Mouse (Mus musculus) liver, embryonic 14.5 days (tissue): ENCODE measurements around the gene Lrmda. TPM values are rescaled to one million over a fixed set of nuclear protein-coding genes. Genes with fewer than 3 reads are reported as not detected.
A peak's percentile ranks its signal among the peaks of the same experiment; 100 is the strongest.

Experiments used
- ATAC-seq: fragments of 200-750 bp; cut with Nextera tagmentation; 2 replicates; pipeline ENCODE4 v1.8.0; 2017; ENCODE audit warnings: moderate number of reproducible peaks, mild to moderate bottlenecking, moderate library complexity; ENCODE audit not compliant: insufficient read depth
- DNase-seq, 3 experiments: peaks; one replicate each; pipeline ENCODE4 v3.0.0-alpha.2; 2012 to 2013; ENCODE audit warnings: low read depth in 3 of 3, low spot score in 3 of 3
- H3K27ac ChIP-seq: fragments of 300-500 bp; sonication (generic); 2 replicates; pipeline ENCODE4 v1.5.1; 2014; ENCODE audit warnings: moderate library complexity, mild to moderate bottlenecking, control low read depth, inconsistent platforms
- H3K27me3 ChIP-seq: fragments of 300-500 bp; sonication (generic); 2 replicates; pipeline ENCODE4 v1.6.1; 2014; ENCODE audit warnings: mild to moderate bottlenecking, low read length, moderate library complexity; ENCODE audit not compliant: control insufficient read depth, insufficient read depth
- H3K36me3 ChIP-seq: fragments of 300-500 bp; sonication (generic); replicated peaks from 2 replicates; pipeline ENCODE4 v1.6.1; 2014; ENCODE audit warnings: low read depth; ENCODE audit not compliant: control insufficient read depth, insufficient read depth
- H3K4me1 ChIP-seq, 2 experiments: fragments of 200-500 bp in 1 of 2; fragments of 300-500 bp in 1 of 2; sonication (generic) in 1 of 2; replicated peaks; 2 replicates each; pipeline ENCODE4 v1.6.1; 2012 to 2014; ENCODE audit warnings: antibody characterized with exemption in 1 of 2, inconsistent platforms in 1 of 2, low read length in 1 of 2; ENCODE audit not compliant: control insufficient read depth in 2 of 2, insufficient read depth in 2 of 2
- H3K4me2 ChIP-seq: fragments of 300-500 bp; sonication (generic); 2 replicates; pipeline ENCODE4 v1.6.1; 2014; ENCODE audit warnings: low read depth, mild to moderate bottlenecking, control low read depth, moderate library complexity
- H3K4me3 ChIP-seq, 2 experiments: fragments of 200-500 bp in 1 of 2; fragments of 300-500 bp in 1 of 2; sonication (generic) in 1 of 2; 2 replicates each; pipeline ENCODE4 v1.5.1; 2012 to 2014; ENCODE audit warnings: low read depth in 2 of 2, low read length in 2 of 2, mild to moderate bottlenecking in 2 of 2, control low read depth in 1 of 2, inconsistent platforms in 1 of 2, moderate library complexity in 1 of 2; ENCODE audit not compliant: insufficient read depth in 1 of 2
- H3K9ac ChIP-seq: fragments of 300-500 bp; sonication (generic); replicated peaks from 2 replicates; pipeline ENCODE4 v1.6.1; 2014; ENCODE audit warnings: mild to moderate bottlenecking, control low read depth, moderate library complexity
- H3K9me3 ChIP-seq: fragments of 300-500 bp; sonication (generic); 2 replicates; pipeline ENCODE4 v1.6.1; 2016; ENCODE audit warnings: low read length, mixed read lengths; ENCODE audit not compliant: control insufficient read depth
- CTCF ChIP-seq: IDR thresholded peaks from 2 replicates; pipeline ENCODE4 v1.5.1; 2016; ENCODE audit warnings: antibody characterized with exemption, low read depth, control low read depth
- EP300 ChIP-seq: IDR thresholded peaks from 2 replicates; pipeline ENCODE4 v1.6.1; 2016; ENCODE audit warnings: antibody characterized with exemption, low read depth
- WGBS: fragments of 180-500 bp; shearing (Covaris S2); extraction: QIAGEN DNeasy Blood & Tissue Kit; methylation state at CpG from one replicate; pipeline ENCODE4 v1.1.7; 2014; ENCODE audit not compliant: insufficient replicate concordance; 5-methylcytosine and 5-hydroxymethylcytosine counted together
- polyA plus RNA-seq, 2 experiments: library from polyadenylated mRNA; depleted of rRNA in 1 of 2; stranded (reverse) in 1 of 2; unstranded in 1 of 2; fragments of >200 nt; fragmentation: Nextera tagmentation in 1 of 2; extraction: Ambion mirVana in 1 of 2; gene quantifications; 2 replicates each; pipeline versions ENCODE4 v1.2.1 to v1.2.3; 2012 to 2014

Lrmda gene
- polyA plus RNA-seq, 2 experiments: 0.18 to 0.22 TPM

DNA sequence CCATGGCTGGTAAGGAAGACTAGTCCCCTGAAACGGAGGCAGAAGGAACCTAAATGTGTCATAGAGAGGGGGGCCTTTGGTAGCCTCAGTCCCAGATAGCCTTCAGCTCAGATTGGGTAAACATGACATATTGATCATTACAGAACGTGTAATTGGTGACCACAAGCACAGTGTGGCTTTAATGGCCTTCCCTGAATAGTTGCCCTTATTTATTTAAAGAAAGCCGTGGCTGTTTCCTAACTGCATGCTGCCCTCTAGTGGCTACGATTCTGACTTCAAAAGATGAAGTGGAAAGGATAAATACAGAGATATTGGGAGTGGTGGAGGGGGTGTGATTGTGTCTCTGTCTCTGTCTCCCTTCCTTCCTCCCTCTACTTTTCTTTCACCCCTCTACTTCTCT lies 1026.8 kb downstream of the Lrmda start:
- TF ChIP-seq EP300 (no peak), CTCF (peak; percentile 54; the same call in 1 of the 2 replicates)
- no peak overlapping the region for H3K27ac ChIP-seq
- DNase-seq: peak in 2 of 3 experiments; percentile 2 to 10
- H3K9ac ChIP-seq: no peak overlapping the region
- H3K4me1 ChIP-seq: no peaks in the 10 kb centered on the region
- no peaks in the 10 kb centered on the region for H3K36me3 ChIP-seq
- H3K4me2 ChIP-seq: no peak overlapping the region
- ATAC-seq: no peak
- no peak overlapping the region for H3K4me3 ChIP-seq
- 12% methylated on average over 4 of the region's 4 CpGs for WGBS
- H3K9me3 ChIP-seq: no peaks in the 10 kb centered on the region
- no peaks in the 10 kb centered on the region for H3K27me3 ChIP-seq

DNA sequence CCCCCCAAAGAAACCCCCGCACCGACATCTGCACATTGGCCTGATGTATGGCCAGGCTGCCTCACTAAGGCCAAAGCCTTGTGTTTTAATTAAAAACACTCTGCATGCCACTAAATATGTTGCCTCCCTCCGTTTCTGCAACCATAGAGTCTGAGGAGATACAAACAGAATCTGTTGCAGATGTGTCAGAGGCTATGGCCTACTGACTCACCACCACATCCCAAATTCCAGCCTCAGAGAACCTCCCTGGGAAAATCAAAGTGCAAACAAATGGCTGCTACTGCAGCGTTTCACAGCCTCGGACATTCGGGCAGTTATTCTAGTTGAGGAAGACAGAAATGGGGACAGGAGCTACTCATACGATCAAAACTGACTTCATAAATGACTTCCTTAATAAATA lies 1031.9 kb downstream of the Lrmda start:
- no peak overlapping the region for H3K4me3 ChIP-seq
- H3K27me3 ChIP-seq: no peaks in the 10 kb centered on the region
- WGBS: 62% methylated on average over 7 of the region's 7 CpGs
- H3K4me2 ChIP-seq: no peak overlapping the region
- ATAC-seq (no peak), DNase-seq (no peak)
- H3K9me3 ChIP-seq: no peaks in the 10 kb centered on the region
- H3K27ac ChIP-seq: no peak overlapping the region
- TF ChIP-seq CTCF (no peak), EP300 (no peak)
- no peak overlapping the region for H3K9ac ChIP-seq
- no peaks in the 10 kb centered on the region for H3K4me1 ChIP-seq
- no peaks in the 10 kb centered on the region for H3K36me3 ChIP-seq

- Histone ChIP-seq H3K36me3 (no peaks in the 10 kb centered on the region), H3K4me1 (no peaks in the 10 kb centered on the region)
These were observed 1033.5 kb downstream of the Lrmda start for GRCm38 (mm10) chr14:23052833-23053592.

DNA sequence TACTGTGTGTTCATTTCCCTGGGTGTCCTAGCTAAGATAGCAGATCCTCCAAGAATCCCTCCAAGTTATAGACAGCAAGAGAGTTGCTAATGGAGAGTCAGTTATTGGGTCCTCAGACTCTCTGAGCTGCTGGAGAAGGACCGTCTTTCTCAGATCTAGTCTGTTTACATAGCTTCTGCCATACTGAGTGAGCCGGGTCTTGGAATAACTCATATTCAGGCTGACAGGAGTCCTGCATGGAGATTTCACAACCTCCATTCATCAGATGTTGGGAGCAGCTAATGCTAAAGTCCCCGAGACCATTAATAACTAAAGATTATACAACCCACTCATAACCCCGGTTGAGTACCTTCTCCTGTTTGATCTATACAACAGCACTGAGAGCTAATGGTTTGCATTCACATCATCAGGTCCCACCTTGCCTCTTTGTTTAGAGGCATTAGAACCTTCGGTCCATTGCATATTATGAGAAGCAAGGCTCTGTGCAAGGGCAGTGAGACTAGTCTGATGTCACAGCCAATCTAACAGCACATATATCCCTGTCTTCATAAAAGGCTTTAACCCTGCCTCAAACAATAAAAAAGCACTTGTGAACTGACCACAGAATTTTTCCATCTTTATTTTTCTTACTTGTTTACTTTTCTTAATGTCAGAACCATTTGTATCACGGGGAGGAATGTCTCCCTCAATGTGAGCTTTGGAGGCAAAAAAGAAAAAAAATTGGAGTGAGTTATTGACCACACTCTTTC lies 1037.9 kb downstream of the Lrmda start:
- Histone ChIP-seq H3K4me2 (no peak overlapping the region), H3K4me1 (no peaks in the 10 kb centered on the region), H3K36me3 (no peaks in the 10 kb centered on the region), H3K27ac (no peak overlapping the region), H3K9me3 (no peaks in the 10 kb centered on the region), H3K27me3 (no peaks in the 10 kb centered on the region), H3K4me3 (no peak overlapping the region), H3K9ac (no peak overlapping the region)
- no peak for TF ChIP-seq CTCF
- TF ChIP-seq EP300: no peak
- WGBS: 61% methylated on average over 6 of the region's 6 CpGs
- no peak for DNase-seq
- ATAC-seq: no peak

More at GRCm38 (mm10) chr14:23052833-23053592, 1033.5 kb downstream of the Lrmda start:
- H3K9me3 ChIP-seq: no peaks in the 10 kb centered on the region
- no peak overlapping the region for H3K4me2 ChIP-seq
- H3K27ac ChIP-seq: no peak overlapping the region
- H3K27me3 ChIP-seq: no peaks in the 10 kb centered on the region
- TF ChIP-seq CTCF (no peak), EP300 (no peak)
- no peak overlapping the region for H3K9ac ChIP-seq
- WGBS: 59% methylated on average over 11 of the region's 11 CpGs
- no peak overlapping the region for H3K4me3 ChIP-seq
- ATAC-seq (no peak), DNase-seq (no peak)

GRCm38 (mm10) chr14:23057987-23058386 lies 1038.5 kb downstream of the Lrmda start:
- H3K9me3 ChIP-seq: no peaks in the 10 kb centered on the region
- WGBS: 70% methylated on average over 2 of the region's 2 CpGs
- no peak for TF ChIP-seq CTCF
- TF ChIP-seq EP300: no peak
- no peak overlapping the region for H3K9ac ChIP-seq
- ATAC-seq: no peak
- no peak overlapping the region for H3K4me2 ChIP-seq
- no peaks in the 10 kb centered on the region for H3K36me3 ChIP-seq
- H3K27ac ChIP-seq: no peak overlapping the region
- DNase-seq: no peak
- H3K27me3 ChIP-seq: no peaks in the 10 kb centered on the region
- H3K4me1 ChIP-seq: no peaks in the 10 kb centered on the region
- H3K4me3 ChIP-seq: no peak overlapping the region
